ENCODE assay signal across 8 mouse cellular contexts in the genomic region with DNA sequence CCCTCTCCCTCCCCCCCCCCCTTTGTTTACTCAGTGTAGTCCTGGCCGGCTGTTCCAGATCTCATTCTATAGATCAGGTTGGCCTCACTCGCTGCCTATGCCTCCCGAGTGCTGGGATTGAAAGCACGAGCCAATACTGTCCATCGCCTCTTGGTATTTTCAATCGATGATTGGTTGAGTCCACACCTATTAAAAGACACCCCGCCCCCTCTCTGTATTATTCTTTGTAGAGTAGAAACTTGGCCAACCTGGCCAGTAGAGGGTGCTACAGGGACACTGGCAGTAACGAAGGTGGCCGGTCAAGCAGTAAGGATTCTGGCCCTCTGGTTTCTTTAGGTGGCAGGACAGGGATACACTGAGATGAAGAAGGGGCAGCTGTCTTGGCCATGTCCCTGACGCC. TPM values are rescaled to one million over a fixed set of nuclear protein-coding genes. Genes with fewer than 3 reads are reported as not detected.
DNase-seq lines count a peak whose midpoint lies in the region; ATAC-seq and TF ChIP-seq lines count a peak whose summit lies in the region.
"Had no signal": no experiment of that assay in that cellular context is flagged by ENCODE, and none has a peak within 500 bp of the region (broad histone marks: within the 10 kb centered on the region; RNA-seq: fewer than 3 reads in every experiment).

No protein-coding gene starts in this region.

- TF ChIP-seq CTCF in E14TG2a.4 (conservative IDR thresholded peaks at IDR 0.05; ENCODE audit: low read length) = peak; percentile 86

- H3K36me3 ChIP-seq in E14TG2a.4 (ENCODE audit: insufficient read depth, low read length) = no peaks in the 10 kb centered on the region

- H3K4me3 ChIP-seq in E14TG2a.4 (replicated peaks; ENCODE audit: low read length) = peak overlapping the region; percentile 78

- peak; percentile 66 to 89 for DNase-seq in adrenal gland, adult (ENCODE audit: inconsistent age in 2 of 2, low spot score in 1 of 2)
- DNase-seq in embryo, embryonic 10.5 days (ENCODE audit: low spot score) = peak; percentile 82
- peak; percentile 58 for DNase-seq in heart, postnatal 10 days
- DNase-seq in kidney, postnatal 4 days = peak; percentile 76 to 84
- DNase-seq in spleen, postnatal 10 days (ENCODE audit: low spot score in 2 of 2) = peak; percentile 15 to 65

- ATAC-seq in megakaryocyte, adult 5-6 weeks (ENCODE audit: poor library complexity, severe bottlenecking) = peak; percentile 74

- peaks cover 56% of the 10 kb centered on the region for H3K4me1 ChIP-seq in E14TG2a.4 (replicated peaks; ENCODE audit: low read depth, low read length)

- no peaks in the 10 kb centered on the region for H3K27me3 ChIP-seq in E14TG2a.4 (ENCODE audit: insufficient read depth, low read length)

- intact Hi-C loops in heart, postnatal 10 days (cut with DNase I) = loop anchor here (1.0 kb wide), 1 partner anchor 111 kb away; no protein-coding TSS in a partner anchor

- no peaks in the 10 kb centered on the region for H3K9me3 ChIP-seq in E14TG2a.4 (ENCODE audit: low read length)

RNA-seq across cellular contexts. Expression of gene Ifnl2, which starts 19.8 kb away (rescaled TPM):
- not detected for total RNA-seq in heart, postnatal 10 days (2021)
- total RNA-seq in megakaryocyte, adult 5-6 weeks (2015) = not detected in 2 replicates
- not detected in 2 replicates for total RNA-seq in megakaryocyte, adult 5-6 weeks (2017)
- total RNA-seq: left cerebral cortex, postnatal 10 days had no signal

RNA-seq across cellular contexts. Expression of gene Ifnl3, which starts 32.2 kb away (rescaled TPM):
- not detected for total RNA-seq in heart, postnatal 10 days (2021)
- not detected in 2 replicates for total RNA-seq in megakaryocyte, adult 5-6 weeks (2015)
- total RNA-seq in megakaryocyte, adult 5-6 weeks (2017) = not detected in 2 replicates
- total RNA-seq: left cerebral cortex, postnatal 10 days had no signal

RNA-seq across cellular contexts. Expression of gene Lrfn1, which starts 38.6 kb away (rescaled TPM):
- 1 to 10 TPM; 2.0 to 2.7 TPM for total RNA-seq in heart, postnatal 10 days (2021)
- 1.0 and 1.7 TPM in 2 replicates for total RNA-seq in megakaryocyte, adult 5-6 weeks (2015)
- total RNA-seq in megakaryocyte, adult 5-6 weeks (2017) = 0.66 and 0.98 TPM in 2 replicates

RNA-seq across cellular contexts. Expression of gene Sycn, which starts 50.3 kb away (rescaled TPM):
- total RNA-seq in heart, postnatal 10 days (2021) = not detected
- total RNA-seq in megakaryocyte, adult 5-6 weeks (2015) = not detected in 2 replicates
- total RNA-seq in megakaryocyte, adult 5-6 weeks (2017) = not detected in 2 replicates
- total RNA-seq: left cerebral cortex, postnatal 10 days had no signal

RNA-seq across cellular contexts. Expression of gene Gmfg, which starts 53.2 kb away (rescaled TPM):
- total RNA-seq in heart, postnatal 10 days (2021) = 1 to 10 TPM; 7.6 to 8.7 TPM
- total RNA-seq in megakaryocyte, adult 5-6 weeks (2015) = 544 and 552 TPM in 2 replicates
- total RNA-seq in megakaryocyte, adult 5-6 weeks (2017) = 837 and 967 TPM in 2 replicates

Comparison
In these comparisons a context has a peak if more than half of its experiments do, and no peak if none do; other contexts are left out.
1. Peak in every context shown above with its lines: DNase-seq, ATAC-seq and H3K4me3 ChIP-seq.